Mouse (Mus musculus) brain, embryonic 18.5 days (tissue): ENCODE measurements around the gene Egln1.
A peak's percentile ranks its signal among the peaks of the same experiment; 100 is the strongest.

ENCODE experiments used
- DNase-seq: peaks from one replicate; pipeline ENCODE4 v3.0.0-alpha.2; 2012; ENCODE audit warnings: low read depth, low spot score

The Egln1 gene

DNA sequence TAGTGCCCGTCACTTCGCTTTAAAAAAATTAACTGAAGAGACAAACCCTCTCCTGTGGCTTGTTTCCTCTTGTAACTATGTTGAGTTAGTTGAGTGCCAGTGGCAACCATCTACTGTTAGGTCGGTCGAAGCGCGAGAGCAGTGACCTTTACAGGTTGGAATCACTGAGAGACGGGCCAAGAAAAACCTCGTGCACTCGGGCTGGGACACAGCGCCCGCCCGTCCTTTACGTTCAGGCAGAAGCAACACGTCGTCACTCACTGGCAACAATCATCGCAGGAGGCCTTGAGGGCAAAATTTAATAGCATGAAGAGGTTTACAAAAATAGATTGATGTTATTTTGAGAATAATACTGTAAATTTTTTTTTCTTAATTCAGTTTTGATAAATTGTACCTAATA lies 39.2 kb downstream of the Egln1 start:
- DNase-seq = no peak

DNA sequence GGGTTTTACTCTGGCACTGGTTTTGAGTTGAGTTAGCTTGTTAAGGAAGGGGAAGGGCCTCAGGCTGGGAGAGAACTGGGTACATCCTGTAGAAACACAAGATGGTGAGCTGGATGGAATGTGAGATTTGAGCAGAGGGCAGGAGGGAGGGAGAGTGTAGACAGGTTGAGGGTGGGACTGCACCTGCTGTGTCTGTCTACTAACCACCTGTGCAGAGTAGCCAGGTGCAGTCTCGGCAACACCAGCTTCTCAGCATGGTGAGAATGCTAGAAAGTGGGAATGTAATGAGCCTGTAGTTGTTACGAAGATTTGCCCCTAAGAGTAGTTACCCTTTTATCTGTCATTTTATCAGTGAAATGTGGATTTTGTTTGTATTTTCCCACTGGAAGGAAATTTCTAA lies 43.6 kb downstream of the Egln1 start:
- no peak for DNase-seq

DNA sequence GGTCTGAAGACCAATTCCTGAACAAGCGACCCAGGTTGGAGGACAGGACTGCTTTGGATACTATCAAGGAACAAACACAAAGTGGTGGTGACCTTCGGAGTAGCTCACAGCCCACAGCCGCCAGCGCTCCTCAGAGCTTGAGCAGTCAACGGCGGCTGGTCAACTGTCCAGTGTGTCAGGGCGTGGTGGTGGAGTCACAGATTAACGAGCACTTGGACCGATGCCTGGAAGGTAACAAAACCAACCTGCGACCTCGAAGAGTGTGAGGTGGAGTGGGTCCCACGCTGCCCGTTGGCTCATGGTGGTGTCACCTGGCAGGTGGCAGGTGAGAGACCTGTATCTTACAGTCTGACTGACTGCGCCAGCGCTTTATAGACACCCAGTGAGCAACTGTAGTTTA lies 45.9 kb downstream of the Egln1 start:
- DNase-seq = no peak

DNA sequence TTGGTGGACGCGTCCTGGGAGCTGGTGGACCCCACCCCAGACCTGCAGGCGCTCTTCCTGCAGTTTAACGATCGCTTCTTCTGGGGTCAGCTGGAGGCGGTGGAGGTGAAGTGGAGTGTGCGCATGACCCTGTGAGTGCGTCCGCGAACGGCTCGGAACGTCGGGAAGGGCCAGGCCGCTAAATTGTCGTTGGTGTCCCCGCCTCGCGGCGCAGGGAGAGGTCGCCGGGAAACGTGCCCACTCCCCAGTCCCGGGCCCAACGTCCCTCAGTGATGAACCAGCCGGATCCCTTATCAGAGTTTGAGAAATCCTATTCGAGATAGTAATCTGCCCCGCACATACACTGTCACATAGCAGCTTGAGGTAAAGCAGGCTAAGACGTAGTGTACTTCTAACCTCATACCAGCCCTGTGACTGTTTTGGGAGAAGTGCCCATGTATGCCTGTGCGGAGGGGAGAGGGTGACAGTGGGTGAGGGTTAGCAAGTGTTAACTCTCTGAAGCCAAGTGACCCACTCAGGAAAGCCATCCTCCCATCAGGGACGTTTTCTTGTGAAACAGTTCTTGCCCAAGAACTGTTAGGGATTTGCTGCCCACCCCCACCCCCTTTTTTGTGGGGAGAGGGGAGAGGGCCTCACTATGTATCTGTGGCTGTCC lies 50.7 kb downstream of the Egln1 start:
- no peak for DNase-seq

DNA sequence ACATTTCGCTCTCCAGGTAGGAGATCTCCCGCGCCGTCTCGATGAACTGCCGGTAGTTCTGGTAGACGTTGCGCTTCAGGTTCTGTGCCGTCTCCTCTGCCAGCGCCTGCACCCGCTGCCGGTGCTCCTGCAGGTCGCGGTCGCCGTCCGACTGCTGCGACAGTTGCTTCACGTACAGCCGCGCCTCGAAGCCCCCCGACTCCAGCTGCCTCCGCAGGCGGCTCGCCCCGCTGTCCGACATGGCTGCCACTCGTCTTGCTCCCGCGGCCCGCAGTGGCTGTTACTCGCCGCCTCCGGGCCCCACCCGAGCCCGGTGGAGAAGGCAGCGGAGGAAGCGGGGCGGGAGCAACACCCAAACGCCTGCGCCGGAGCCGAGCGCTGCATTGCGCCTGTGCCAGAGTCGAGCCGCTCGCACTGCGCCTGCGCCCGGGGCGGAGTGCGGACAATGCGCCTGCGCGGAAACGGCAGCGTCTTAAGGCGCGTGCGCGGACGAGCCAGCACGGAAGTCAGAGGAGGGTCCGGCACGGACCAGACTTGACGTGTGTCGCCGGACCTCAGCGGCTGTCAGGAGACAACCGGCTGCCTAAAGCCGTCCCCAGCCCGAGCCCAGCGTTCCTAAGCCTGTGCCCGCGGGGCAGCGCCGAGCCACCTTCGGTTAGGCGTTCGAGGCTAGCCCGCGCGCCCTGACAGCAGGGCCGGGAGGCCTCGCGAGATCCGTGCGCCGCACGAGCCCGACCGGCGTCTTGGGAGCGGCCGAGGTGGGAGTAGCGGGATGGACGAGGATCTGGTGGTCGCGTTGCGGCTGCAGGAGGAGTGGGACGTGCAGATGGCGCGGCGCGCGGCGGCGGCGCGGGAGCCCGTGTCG lies 51.5 kb downstream of the Egln1 start, which contains the start of the genes Exoc8 and Sprtn:
Gene Exoc8, minus strand, starts transcription at position 320 of the 865 bp plus-strand sequence.
Gene Sprtn, plus strand, starts transcription at position 501 of the 865 bp plus-strand sequence.
- DNase-seq = peak; percentile 92

DNA sequence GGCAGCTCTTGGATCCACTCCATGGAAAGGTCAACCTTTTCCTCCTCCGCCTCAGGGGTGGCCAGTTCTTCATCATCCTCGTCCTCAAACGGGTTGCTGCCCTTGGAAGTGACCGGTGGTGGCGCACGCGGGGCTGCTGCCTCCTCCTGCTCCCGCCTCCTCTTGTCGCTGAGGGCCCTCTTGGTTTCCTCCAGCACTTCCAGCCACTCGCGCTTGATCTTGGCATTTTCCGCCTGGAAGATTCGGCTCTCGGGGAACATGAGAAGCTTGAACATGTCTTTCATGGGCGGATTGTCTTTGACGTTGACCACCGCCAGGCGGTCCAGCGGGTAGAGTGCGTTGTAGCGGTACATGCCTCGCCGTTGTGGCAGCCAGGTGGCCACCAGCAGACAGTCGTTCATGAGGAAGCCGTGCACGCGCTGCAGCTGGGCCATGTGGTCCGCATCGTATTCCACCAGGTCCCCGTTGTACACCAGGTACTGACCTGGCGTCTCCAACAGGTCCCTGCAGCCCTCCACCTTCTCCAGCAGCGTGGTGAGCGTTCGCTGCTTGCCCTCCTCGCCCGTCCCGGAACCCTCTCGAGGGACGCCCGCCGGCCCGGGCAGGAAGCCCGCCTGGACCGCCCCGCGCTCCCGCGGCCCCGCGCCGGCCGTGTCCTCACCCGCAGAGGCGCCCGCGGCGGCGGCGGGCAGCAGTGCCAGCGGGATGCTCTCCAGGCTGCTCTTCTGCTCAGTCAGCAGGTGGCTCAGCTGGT lies 52.3 kb downstream of the Egln1 start:
- no peak for DNase-seq

DNA sequence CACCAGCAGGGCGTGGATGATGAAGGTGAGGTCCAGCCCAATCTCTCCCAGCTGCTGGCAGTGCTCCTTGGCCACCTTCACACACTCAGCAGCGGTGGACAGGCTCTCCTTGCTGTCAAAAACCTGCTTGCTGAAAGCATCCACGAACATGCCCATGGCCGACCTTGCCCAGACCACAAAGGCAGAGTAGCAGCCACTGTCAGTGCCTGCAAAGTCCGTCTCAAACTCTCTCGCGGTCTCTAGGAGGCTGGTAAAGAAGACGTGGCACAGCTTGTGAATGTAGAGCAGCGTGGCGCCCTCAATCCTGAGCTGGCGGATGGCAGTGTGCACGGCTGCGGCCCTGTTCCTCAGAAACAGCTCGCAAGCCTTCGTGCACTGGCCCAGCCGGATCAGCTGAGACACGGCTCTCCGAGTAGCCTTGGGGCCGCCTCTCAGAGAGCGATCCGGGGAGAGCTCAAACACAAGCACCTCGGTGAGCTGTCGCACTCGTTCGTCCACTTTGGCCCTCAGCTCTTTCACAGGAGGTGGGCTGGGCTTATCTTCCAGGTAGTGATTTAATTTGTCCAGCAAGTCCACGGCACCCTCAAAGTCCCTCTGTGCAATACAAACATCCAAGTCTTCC lies 53.0 kb downstream of the Egln1 start:
- no peak for DNase-seq

DNA sequence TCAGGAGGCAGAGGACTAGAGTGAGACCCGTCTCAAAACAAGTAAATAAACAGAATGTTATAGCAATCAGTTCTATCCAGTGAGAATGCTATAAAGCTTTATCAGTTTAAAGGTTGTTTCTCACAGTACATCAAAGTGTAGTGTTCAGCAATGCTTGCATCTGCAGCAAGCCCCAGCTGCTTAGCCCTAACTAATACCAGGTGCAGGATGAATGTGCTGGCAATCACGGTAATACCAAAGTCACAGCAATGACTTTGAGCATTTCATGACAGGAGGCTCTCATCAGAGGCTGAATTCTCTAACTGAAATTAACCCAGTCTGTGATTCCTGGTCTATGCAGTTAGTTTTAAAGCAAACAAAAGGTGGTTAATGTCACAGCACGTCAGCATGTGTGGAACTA lies 56.5 kb downstream of the Egln1 start:
- DNase-seq = no peak

DNA sequence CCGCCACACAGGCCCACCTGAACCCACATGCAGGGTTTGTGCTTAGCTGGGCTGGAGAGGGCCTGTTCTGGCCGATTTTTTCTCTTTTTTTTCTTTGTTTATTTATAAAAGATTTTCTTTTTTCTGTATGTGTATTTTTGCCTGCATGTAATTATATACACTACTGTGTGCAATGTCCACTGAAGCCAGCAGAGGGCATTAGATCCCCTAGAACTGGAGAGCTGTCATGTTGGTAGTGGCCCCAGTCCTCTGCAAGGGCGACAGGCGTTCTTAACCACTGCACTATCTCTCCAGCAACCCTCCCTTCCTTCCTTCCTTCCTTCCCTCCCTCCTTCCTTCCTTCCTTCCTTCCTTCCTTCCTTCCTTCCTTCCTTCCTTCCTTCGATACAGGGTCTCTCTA lies 60.7 kb downstream of the Egln1 start:
- no peak for DNase-seq

DNA sequence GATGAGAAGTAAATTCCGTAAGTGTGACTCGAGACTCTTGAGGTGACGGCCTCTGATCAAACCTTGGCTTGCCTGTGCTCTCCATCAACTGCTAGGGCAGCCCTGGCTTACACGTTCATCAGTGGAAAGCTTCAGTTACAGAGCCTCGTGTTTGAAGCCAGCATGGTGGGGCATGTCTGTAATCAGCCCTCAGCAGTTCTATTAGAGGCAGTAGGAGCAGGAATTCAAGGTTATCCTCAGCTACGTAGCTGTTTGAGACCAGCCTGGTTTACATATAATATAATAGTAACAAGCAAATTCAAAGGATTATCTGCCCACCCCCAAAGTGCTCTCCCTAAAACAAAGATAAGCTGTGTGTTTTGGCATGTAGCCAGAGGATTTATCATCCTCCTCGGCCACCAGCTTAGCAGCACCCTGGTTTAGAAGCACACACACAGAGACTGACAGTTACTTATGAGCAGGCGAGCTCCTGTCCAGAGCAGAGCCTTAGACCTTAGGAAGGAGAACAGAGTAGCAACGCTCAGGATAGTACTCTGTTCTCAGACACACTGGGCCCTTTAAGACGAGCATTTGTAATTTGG lies 70.1 kb downstream of the Egln1 start:
- no peak for DNase-seq

DNA sequence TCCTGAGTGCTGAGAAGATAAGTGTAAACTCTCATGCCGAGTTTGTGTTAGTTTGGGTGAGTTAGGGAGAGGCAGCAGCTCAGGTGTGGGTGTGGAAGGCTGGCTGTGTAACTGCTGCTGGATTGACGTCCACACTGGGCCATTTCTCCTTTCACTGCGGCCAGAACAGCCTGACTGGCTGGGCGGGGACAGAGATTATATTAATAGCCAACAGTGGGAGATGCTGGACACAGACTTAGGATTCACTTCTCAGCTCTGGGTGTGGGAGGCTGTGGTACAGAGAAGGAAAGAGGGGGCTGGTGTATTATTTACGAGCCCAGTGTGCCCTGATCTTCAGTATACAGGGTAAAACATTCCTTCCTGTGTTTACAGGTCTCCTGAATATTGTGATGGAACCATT lies 71.0 kb downstream of the Egln1 start:
- DNase-seq = no peak

DNA sequence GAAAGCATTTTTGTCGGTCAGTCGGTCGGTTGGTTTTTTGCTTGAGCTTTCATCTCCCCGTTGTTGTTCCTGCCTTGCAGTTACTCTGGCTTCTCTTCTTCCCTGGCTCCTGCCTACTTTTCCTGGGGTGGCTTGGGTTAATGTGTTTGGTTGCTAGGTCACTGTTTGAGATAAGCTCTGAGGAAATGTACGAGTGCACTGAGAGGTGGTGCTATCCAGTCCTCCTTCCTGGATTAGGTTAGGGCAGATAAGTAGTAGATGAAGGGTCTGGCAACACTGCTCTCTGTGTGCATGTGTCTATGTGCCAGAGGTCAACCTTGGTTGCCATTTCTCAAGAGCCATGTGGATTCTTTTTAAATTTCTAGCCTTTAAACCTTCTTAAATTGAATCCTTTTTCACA lies 76.4 kb downstream of the Egln1 start:
- no peak for DNase-seq

DNA sequence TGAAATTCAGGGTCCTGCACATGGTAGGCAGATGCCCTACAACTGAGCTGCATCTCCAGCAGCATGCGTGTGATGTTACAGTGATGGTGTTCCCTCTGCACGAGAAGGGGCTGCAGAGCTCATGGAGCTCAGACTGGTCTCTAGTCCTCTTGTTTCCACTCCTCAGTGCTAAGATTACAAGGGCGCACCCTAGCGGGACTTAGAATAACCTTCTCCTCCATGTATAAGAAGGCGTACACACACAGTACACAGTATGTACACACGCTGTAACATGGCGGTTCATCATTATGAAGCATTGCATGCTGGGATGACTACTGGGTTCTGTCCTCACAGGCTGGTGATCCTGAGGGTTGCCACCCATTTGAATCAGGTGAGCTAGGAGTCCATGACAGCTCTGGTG lies 77.0 kb downstream of the Egln1 start:
- no peak for DNase-seq

DNA sequence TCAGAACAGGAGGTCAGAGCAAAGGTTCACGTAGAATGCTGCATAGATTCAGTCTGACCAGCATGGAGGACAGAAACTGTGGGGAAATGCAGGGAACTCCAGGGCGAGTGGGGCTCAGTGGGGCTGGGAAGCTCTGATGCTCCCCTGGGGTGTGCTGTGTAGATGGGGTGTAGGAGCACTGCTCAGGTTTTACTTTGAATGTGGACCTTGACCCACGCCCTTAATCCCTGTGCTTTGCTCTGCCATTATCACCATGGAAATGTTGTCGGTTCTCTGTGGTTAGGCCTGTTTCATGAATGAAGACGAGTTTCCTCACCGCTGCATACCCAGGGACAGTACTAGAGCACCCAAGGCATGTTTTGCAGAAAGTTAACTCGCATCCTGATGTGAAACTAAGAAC lies 77.7 kb downstream of the Egln1 start:
- DNase-seq = no peak

DNA sequence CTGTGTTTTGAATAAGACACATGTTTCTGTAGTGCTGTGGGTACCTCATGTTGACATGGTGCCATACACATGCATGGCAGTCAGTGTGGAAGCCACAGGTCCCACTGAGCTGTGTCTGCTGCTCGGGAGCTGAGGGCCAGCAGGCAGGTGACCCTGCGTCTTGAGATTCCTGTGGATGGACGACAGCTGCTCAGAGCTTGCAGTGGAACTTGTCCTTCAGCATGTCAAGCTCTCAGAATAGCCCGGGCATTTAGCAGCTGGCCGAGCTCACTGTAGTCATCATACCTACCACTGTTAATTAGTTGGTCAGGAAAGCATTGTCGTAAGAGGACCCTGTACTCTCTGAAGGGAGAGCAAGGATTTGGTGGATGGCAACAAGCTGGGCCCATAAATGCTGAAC lies 79.4 kb downstream of the Egln1 start:
- DNase-seq = no peak

DNA sequence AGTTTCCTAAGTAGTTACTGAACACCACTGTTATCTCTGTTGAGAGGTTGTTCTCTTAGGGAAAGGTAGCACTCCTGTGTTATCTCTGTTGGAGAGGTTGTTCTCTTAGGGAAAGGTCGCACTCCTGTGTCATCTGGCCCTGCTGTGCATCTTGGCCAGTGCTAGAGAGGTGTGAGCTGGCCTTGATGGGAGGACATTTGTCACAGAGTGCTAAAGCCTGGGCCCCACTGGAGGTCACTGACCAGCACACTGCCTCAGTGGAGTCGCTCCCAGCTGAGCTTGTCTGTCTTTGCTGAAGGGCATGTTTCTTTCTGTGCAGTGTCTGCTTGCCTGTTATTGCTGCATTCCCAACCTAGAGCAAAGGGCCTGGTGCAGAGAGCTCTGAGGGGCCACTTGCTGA lies 82.0 kb downstream of the Egln1 start:
- no peak for DNase-seq

DNA sequence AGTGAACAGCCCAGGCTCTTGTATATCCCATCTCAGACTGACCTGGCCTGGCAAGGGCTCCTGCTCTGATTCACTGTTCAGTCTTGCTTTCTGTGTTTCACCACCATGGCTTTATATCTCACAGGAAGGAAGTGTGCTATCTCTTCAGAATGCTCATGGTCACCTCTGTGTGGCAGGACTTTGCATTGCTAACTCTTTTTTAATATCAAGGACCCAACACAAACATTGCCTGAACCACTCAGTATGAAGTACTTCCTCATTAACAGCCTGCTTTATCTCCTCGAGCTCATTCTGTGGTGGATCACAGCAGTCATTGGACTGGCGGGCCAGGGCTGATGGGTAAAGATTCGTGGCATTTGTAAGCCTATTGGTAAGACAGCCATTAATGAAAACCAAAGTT lies 82.5 kb downstream of the Egln1 start:
- DNase-seq = no peak

DNA sequence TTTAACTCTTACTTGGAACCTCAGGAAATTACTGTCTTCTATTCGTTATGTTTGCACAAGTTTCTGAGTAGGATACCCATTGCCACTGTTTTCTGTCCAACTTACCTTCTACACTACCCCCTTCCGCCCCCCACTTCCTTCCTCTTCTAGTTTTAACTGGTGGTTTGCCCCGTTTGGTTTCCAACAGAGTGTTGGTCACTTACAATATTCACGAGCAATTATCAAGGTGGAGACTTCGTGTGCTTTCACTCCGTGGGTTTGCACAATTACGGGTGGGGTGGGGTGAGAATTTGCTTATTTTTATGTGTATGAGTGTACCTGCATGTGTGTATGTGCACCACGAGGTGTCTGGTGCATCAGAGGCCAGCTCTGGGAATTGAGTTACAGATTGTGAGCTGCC lies 85.4 kb downstream of the Egln1 start:
- no peak for DNase-seq

DNA sequence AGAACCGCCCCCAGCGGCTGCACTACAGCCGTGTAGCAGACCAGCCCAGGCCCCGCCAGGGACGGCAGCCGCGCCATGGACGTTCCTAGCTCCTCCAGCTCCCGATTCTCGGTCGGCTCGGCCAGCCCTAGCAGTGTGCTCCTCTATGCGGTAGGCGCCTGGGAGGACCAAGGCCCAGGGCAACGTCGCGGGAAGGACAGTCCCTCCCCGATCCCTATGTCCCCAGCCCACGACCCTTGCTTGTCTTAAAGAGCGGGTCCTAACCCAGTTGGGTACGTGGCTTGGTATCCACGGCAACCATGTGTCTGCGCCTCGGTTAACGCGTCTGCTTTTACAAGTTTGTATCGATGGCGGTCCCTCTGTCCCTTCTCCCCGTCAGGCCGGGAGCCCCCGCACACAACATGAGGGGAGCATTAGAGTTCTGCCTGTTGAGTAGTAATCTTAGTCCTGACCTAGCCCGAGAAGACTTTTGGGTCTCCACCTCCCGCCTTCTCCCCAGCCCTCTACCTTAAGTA lies 85.9 kb downstream of the Egln1 start:
- no peak for DNase-seq

DNA sequence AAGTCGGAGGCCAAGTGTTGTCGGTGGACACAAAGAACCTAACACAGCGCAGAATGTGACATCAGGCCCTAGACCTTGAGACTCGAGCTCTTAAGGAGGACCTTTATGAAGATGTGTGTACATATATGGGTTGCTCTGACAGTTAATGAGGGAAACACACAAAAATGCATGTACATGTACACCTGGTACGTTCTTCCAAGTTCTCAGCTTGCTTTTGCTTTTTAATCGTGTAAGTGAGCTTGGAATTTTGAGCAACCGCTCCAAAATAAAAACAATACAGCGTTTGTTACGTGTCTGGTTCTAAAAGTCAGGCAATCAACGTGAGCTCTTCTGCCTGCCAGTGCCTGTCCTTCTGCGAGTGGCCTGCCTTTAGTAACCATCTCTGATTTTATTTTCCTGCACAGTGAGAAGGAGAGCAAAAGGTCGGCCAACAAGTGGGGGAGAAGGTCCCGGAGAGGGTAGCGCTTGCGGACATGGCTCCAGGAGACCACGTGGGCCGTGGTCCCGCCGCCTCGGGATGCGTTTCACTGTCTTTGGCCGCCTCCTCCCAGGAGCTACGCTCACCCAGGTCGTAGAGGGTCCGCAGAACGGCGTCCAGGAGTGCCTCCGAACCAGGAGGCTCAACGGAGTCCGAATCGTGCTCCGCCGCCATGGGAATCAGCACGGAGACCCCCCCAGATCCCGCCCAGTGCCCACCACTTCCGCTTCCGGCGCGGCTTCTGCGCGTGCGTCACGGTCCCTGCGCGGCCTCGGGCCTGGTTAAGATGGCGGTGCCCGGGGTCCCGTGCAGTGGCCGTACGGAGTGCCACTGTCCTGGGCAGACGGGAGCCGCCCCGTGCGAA lies 86.6 kb downstream of the Egln1 start, which contains the start of the genes Gnpat and 2810004N23Rik:
Gene Gnpat, plus strand, starts transcription at position 713 of the 842 bp plus-strand sequence.
Gene 2810004N23Rik, minus strand, starts transcription at position 800 of the 842 bp plus-strand sequence.
- peak; percentile 78 for DNase-seq
